In the genomic region with DNA sequence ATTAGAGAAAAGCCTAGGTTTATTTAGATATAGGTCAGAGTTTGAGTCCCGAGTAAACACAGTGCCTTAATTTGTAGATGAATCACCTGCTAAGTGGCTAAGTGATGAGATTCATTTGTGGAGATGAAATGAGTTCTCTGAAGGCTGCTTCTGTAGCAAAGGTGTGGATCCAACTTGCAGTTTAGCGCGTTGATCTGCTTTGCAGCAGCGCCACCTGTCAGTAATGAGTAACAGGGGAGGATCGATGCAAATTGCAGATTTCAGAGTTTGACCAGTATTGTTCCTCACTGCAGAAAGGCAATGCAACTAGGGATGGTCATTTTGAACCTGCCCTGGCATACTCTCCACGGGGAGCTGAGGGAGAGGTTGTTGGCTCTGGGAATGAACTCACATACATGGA, we compare ENCODE assay signal across 10 mouse cellular contexts.
DNase-seq lines count a peak whose midpoint lies in the region; ATAC-seq lines count a peak whose summit lies in the region.
"Had no signal": no experiment of that assay in that cellular context is flagged by ENCODE, and none has a peak within 500 bp of the region (broad histone marks: within the 10 kb centered on the region; RNA-seq: fewer than 3 reads in every experiment).

No protein-coding gene starts in this region.

- WGBS in neural tube, embryonic 15.5 days = 7% methylated on average over 6 of the region's 6 CpGs

- H3K27me3 ChIP-seq in neural tube, embryonic 15.5 days (replicated peaks) = no peaks in the 10 kb centered on the region
- H3K27me3 ChIP-seq: embryonic facial prominence, embryonic 15.5 days; liver, embryonic 13.5 days had no signal

- no peak overlapping the region for H3K4me3 ChIP-seq in neural tube, embryonic 15.5 days (replicated peaks)
- H3K4me3 ChIP-seq: embryonic facial prominence, embryonic 15.5 days; liver, embryonic 13.5 days had no signal

- H3K9me3 ChIP-seq in neural tube, embryonic 15.5 days (replicated peaks) = no peaks in the 10 kb centered on the region
- H3K9me3 ChIP-seq: embryonic facial prominence, embryonic 15.5 days; liver, embryonic 13.5 days had no signal

- no peak overlapping the region for H3K27ac ChIP-seq in neural tube, embryonic 15.5 days (replicated peaks)
- H3K27ac ChIP-seq: embryonic facial prominence, embryonic 15.5 days; liver, embryonic 13.5 days had no signal

- intact Hi-C loops in left cerebral cortex, postnatal 25 days (cut with DNase I) = loop anchor here (2.0 to 5.0 kb wide), 2 partner anchors 1142 to 1608 kb away; no protein-coding TSS in a partner anchor

- no peaks in the 10 kb centered on the region for H3K36me3 ChIP-seq in neural tube, embryonic 15.5 days
- H3K36me3 ChIP-seq: embryonic facial prominence, embryonic 15.5 days; liver, embryonic 13.5 days had no signal

- DNase-seq in cerebellum, adult 8-10 months = peak; percentile 3
- peak; percentile 27 for DNase-seq in neural tube, embryonic 10.5 days (ENCODE audit: extremely low spot score, low spot score)
- DNase-seq in frontal cortex, adult 2 months (ENCODE audit: extremely low spot score in 1 of 2, low spot score in 1 of 2) = peak; percentile 17 to 73
- DNase-seq in left cerebral cortex, postnatal 25 days (ENCODE audit: low spot score in 2 of 2) = peak; percentile 44 to 65
- peak; percentile 3 to 10 for DNase-seq in right cerebral cortex, postnatal 36 days (ENCODE audit: low spot score in 2 of 2)
- DNase-seq in thymus, postnatal 4 days = no peak
- DNase-seq: liver, embryonic 13.5 days had no signal

- H3K4me2 ChIP-seq in neural tube, embryonic 15.5 days = no peak overlapping the region
- H3K4me2 ChIP-seq: embryonic facial prominence, embryonic 15.5 days; liver, embryonic 13.5 days had no signal

- ATAC-seq in cerebellum, adult (ENCODE audit: insufficient number of reproducible peaks, low FRiP score, low TSS enrichment) = no peak
- no peak for ATAC-seq in neural tube, embryonic 15.5 days (ENCODE audit: low FRiP score)

- no peaks in the 10 kb centered on the region for H3K4me1 ChIP-seq in neural tube, embryonic 15.5 days
- H3K4me1 ChIP-seq: embryonic facial prominence, embryonic 15.5 days; liver, embryonic 13.5 days had no signal

- no peak overlapping the region for H3K9ac ChIP-seq in neural tube, embryonic 15.5 days (replicated peaks)
- H3K9ac ChIP-seq: embryonic facial prominence, embryonic 15.5 days; liver, embryonic 13.5 days had no signal
